Mouse (Mus musculus): Measurements from ENCODE around the gene Cep97. TPM values are rescaled to one million over a fixed set of nuclear protein-coding genes. Genes with fewer than 3 reads are reported as not detected.

Gene Cep97
- polyA plus RNA-seq (2012; ENCODE audit: low replicate concordance): 2.7 and 7.2 TPM in 2 replicates

DNA sequence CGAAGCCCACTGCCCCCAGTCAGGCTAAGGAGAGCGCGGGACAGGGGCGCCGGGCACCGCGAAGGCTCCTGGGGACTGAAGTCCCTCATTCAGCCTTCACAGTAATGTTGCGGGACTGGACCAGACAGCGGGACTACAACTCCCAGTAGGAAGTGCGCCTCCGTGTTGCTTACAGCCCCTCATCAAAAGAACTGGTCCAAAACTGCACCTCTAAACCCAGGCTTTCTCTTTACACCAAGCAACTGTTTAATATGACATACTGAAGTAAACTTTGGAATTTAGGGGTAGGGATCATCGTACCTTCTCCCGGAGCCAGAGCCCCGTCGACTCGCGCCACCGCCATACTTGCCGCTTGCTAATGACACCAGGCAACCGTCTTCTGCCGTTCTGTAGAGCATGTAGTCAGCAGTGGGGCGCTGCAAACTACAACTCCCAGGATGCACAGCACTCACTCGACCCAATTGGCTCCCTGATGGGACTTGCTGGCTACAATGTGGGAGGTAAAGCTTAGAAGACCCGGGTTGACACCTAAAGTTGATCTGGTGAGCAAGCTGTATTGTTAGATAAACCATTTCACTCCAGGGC, at the start of gene Cep97:
Cep97 (minus strand) TSS at position 403 of the 585 bp plus-strand sequence.

DNA sequence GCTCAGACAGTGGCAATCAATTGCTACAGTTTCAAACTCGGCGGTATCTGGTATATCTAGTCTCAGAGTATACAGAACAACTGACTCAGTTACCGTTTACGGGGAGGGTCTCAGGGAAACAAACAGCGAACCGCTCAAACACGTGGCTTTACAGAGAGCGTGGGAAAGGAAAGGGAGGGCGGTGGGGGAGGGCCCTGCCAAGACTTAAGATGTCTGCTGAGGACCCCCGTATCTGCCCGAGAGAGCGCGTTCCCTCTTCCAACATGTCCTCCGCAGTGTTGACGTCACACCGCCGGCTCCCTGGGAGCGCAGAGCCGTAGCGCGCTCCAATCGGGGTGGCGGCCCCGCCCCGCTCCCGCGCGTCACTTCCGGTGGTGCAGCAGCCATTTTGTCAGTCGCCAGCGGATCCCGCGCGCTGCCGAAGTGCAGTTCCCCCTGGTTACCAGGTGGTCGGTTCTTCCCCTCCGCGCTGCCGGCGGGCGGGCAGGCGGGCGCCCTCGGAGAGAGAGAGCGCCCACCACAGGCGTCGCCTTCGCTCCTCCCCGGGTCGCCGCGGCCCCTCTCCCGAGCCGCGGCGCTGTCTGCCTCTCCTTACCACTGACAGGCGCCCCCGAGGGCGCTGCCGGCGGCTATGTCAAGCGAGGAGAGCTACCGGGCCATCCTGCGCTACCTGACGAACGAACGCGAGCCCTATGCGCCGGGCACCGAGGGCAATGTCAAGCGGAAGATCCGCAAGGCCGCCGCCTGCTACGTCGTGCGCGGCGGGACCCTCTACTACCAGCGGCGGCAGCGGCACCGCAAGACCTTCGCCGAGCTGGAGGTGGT, 39.0 kb upstream of the Cep97 start, which contains the start of gene Zbtb11:
Zbtb11 (plus strand) TSS at position 453 of the 825 bp plus-strand sequence.

DNA sequence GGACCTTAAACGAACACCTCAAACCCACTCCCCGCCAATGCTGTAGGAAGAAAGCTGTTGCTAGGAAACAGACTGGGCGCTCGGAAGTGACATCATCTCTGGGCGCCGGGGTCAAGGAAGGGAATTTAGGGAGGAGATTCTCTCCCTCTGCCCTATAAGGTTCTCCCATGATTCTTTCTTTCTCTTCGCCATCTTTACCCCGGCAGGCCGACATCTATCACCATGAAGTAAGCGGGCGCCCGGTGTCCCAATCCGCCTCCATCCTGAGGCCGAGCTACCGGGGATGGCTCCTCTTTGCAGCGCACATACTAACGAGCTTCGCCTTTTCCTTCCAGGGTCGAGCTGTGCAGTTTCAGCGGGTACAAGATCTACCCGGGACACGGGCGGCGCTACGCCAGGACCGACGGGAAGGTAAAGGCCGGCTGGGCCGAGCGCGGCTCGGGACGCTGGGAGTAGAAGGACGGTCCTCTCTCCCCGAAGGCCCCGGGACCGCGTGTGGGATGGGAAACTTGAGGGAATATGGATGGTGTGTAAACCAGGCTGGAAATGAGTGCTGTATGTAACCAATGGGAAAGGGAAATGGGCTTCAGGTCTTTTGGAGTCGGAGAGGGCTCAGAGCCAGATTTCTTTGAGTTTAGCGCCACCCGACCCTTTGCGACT, 31.7 kb upstream of the Cep97 start, which contains the start of gene Rpl24:
Rpl24 (plus strand) TSS at position 64 of the 660 bp plus-strand sequence.

DNA sequence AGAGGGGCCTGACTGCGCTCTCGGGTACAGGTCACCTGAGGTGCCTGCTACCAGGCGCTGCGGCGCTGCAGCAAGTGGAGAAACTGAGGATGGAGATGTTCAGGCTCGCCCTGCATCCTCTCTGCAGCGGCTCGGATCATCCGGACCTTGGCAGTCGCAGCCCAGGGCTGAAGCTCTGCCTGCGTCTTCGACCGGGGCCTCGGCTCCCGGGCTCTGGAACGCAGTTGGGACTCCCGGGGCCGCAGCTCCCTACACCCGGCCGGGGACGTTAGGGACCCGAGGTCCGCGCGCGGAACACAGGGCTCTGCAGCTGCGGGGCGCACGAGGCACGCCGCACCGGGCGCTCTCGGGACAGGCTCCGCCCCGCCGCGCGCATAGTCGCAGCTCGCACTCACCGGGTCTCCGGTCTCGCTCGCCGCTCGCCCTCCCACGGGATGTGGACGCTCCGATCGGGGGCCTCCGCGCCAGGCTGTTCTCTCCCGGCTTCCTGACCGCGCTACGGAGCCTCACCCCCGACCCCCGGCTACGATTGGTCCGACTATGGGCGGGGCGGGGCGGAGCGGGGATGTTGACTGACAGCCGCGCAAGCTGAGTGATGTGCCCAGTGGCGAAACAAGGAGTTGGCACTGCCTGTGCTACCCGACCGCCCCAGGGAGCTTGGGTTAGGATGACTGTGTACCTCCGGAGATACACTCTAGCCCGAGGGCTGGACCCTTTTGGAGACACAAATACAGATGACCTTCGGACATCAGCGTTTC, 39.6 kb downstream of the Cep97 start, which contains the start of gene Nxpe3:
Nxpe3 (minus strand) TSS at position 393 of the 758 bp plus-strand sequence.

Other genes starting within 250 kb of the Cep97 start
- 10.8 and 38.0 TPM in 2 replicates for gene Nfkbiz, start 96.0 kb downstream of the Cep97 start, polyA plus RNA-seq (2012; ENCODE audit: low replicate concordance)
- 2.5 and 2.6 TPM in 2 replicates for gene Nxpe3, start 39.6 kb downstream of the Cep97 start, polyA plus RNA-seq (2012; ENCODE audit: low replicate concordance)
- 57.8 and 109 TPM in 2 replicates for gene Rpl24, start 31.4 kb upstream of the Cep97 start, polyA plus RNA-seq (2012; ENCODE audit: low replicate concordance)
- 5.4 and 8.2 TPM in 2 replicates for gene Zbtb11, start 39.0 kb upstream of the Cep97 start, polyA plus RNA-seq (2012; ENCODE audit: low replicate concordance)
- 20.5 and 23.3 TPM in 2 replicates for gene Pcnp, start 94.9 kb upstream of the Cep97 start, polyA plus RNA-seq (2012; ENCODE audit: low replicate concordance)
- 10.6 and 13.0 TPM in 2 replicates for gene Trmt10c, start 103.0 kb upstream of the Cep97 start, polyA plus RNA-seq (2012; ENCODE audit: low replicate concordance)
- gene Senp7, start 113.5 kb upstream of the Cep97 start, polyA plus RNA-seq (2012; ENCODE audit: low replicate concordance): 17.2 and 19.8 TPM in 2 replicates